Mouse (Mus musculus) forebrain, embryonic 13.5 days (tissue): ENCODE data around the gene Gm13285. TPM values are rescaled to one million over a fixed set of nuclear protein-coding genes. Genes with fewer than 3 reads are reported as not detected.
"Not testable (repeated sequence)": the region's sequence is repeated elsewhere in the genome, so short reads cannot be mapped to it uniquely, and the experiment has no call there.

Experiments
- ATAC-seq: fragments of 200-750 bp; cut with Nextera tagmentation; 2 replicates; pipeline ENCODE4 v1.8.0; 2017
- H3K27ac ChIP-seq: fragments of 300-500 bp; sonication (generic); 2 replicates; pipeline ENCODE4 v1.5.1; 2015; ENCODE audit warnings: inconsistent platforms, mild to moderate bottlenecking, moderate library complexity
- H3K27me3 ChIP-seq: fragments of 300-500 bp; sonication (generic); 2 replicates; pipeline ENCODE4 v1.6.1; 2015; ENCODE audit warnings: mild to moderate bottlenecking, inconsistent platforms
- H3K36me3 ChIP-seq: fragments of 300-500 bp; sonication (generic); 2 replicates; pipeline ENCODE4 v1.6.1; 2015; ENCODE audit warnings: mild to moderate bottlenecking, inconsistent platforms; ENCODE audit not compliant: poor library complexity, severe bottlenecking
- H3K4me1 ChIP-seq: fragments of 300-500 bp; sonication (generic); 2 replicates; pipeline ENCODE4 v1.6.1; 2015; ENCODE audit warnings: inconsistent platforms
- H3K4me2 ChIP-seq: fragments of 300-500 bp; sonication (generic); 2 replicates; pipeline ENCODE4 v1.6.1; 2015; ENCODE audit warnings: inconsistent platforms, mild to moderate bottlenecking, moderate library complexity
- H3K4me3 ChIP-seq: fragments of 300-500 bp; sonication (generic); 2 replicates; pipeline ENCODE4 v1.5.1; 2015; ENCODE audit warnings: mild to moderate bottlenecking, inconsistent platforms
- H3K9ac ChIP-seq: fragments of 300-500 bp; sonication (generic); 2 replicates; pipeline ENCODE4 v1.6.1; 2015; ENCODE audit warnings: mild to moderate bottlenecking, inconsistent platforms
- H3K9me3 ChIP-seq: fragments of 300-500 bp; sonication (generic); replicated peaks from 2 replicates; pipeline ENCODE4 v1.6.1; 2016; ENCODE audit warnings: inconsistent platforms
- WGBS: fragments of 180-500 bp; shearing (Covaris S2); methylation state at CpG from one replicate; pipeline ENCODE4 v1.1.7; 2015; 5-methylcytosine and 5-hydroxymethylcytosine counted together
- polyA plus RNA-seq: library from polyadenylated mRNA; unstranded; fragments of >200 nt; fragmentation: Nextera tagmentation; extraction: Ambion mirVana; gene quantifications from 2 replicates; pipeline ENCODE4 v1.2.1, GENCODE M21; 2015

Gene Gm13285
- polyA plus RNA-seq, 1 experiment from 2014 or later = not detected

DNA sequence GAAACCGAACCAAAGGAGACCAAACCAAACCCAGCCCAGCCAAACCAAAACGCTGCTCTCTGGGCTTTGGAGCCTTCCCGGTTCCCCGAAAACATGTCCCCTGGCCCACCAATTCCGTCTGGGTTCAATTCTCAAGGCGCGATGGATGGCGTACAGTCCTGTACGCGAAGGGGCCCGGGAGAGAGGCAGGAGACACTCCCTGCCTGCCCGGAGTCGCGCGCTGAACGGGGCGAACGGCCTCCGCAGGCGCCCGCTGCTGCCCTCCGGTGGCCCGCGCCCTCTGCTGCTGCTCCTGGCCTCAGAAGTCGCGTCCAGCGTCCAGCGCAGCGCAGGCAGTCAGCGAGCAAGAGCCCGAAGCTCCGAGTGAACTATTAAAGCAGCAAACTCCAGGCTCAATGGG is 25.9 kb upstream of the Gm13285 start, which contains the start of gene Gm13290:
Gene Gm13290, plus strand, starts transcription at position 301 of the 400 bp plus-strand sequence.
- H3K27me3 ChIP-seq, H3K4me2 ChIP-seq, ATAC-seq, H3K9me3 ChIP-seq, H3K36me3 ChIP-seq, H3K4me1 ChIP-seq, H3K27ac ChIP-seq, H3K4me3 ChIP-seq, H3K9ac ChIP-seq: not testable (repeated sequence)
- WGBS = no CpG with 5 or more reads among the region's 32 CpGs

DNA sequence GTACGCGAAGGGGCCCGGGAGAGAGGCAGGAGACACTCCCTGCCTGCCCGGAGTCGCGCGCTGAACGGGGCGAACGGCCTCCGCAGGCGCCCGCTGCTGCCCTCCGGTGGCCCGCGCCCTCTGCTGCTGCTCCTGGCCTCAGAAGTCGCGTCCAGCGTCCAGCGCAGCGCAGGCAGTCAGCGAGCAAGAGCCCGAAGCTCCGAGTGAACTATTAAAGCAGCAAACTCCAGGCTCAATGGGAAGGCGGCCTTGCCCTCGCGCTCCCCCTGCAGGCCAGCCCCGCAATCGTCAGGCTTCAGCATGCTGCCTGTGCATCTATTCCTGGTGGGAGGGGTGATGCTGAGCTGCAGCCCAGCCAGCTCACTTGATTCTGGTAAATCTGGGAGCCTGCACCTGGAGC is 22.8 kb upstream of the Gm13285 start, which contains the start of gene Gm13289:
Gene Gm13289, plus strand, starts transcription at position 301 of the 400 bp plus-strand sequence.
- not testable (repeated sequence) for H3K4me3 ChIP-seq, H3K9ac ChIP-seq, H3K4me2 ChIP-seq, H3K4me1 ChIP-seq, H3K36me3 ChIP-seq, ATAC-seq, H3K27me3 ChIP-seq, H3K9me3 ChIP-seq, H3K27ac ChIP-seq
- WGBS = no CpG with 5 or more reads among the region's 29 CpGs

DNA sequence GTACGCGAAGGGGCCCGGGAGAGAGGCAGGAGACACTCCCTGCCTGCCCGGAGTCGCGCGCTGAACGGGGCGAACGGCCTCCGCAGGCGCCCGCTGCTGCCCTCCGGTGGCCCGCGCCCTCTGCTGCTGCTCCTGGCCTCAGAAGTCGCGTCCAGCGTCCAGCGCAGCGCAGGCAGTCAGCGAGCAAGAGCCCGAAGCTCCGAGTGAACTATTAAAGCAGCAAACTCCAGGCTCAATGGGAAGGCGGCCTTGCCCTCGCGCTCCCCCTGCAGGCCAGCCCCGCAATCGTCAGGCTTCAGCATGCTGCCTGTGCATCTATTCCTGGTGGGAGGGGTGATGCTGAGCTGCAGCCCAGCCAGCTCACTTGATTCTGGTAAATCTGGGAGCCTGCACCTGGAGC is 19.9 kb upstream of the Gm13285 start, which contains the start of gene Gm13272:
Gene Gm13272, plus strand, starts transcription at position 301 of the 400 bp plus-strand sequence.
- not testable (repeated sequence) for H3K4me1 ChIP-seq, ATAC-seq
- WGBS = no CpG with 5 or more reads among the region's 29 CpGs

DNA sequence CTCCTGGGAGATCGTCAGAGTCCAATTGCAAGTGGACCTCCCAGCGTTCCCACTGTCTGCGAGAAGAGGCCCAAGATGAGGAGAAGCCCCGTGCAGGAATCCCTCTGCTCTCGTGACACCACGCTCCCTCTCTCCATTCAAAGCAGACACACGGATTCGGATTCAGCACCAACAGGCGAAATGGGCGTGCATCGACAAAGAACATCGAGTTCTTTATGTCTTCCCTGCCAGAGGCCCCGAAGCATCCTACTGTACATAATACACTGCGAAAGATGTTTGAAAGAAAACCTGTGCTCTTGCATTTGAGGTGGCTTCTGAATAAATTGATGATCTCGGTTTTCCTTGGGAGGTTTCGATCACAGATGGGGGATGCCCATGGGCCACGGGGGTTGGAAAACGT is 19.1 kb upstream of the Gm13285 start:
- 51% methylated on average over 15 of the region's 18 CpGs for WGBS
- H3K9ac ChIP-seq, H3K9me3 ChIP-seq, H3K27me3 ChIP-seq, H3K4me1 ChIP-seq, H3K27ac ChIP-seq, H3K36me3 ChIP-seq, H3K4me2 ChIP-seq, H3K4me3 ChIP-seq, ATAC-seq: not testable (repeated sequence)

More for the DNA sequence above, 19.9 kb upstream of the Gm13285 start, which contains the start of gene Gm13272:
- H3K27me3 ChIP-seq, H3K36me3 ChIP-seq, H3K27ac ChIP-seq, H3K4me2 ChIP-seq, H3K4me3 ChIP-seq, H3K9ac ChIP-seq, H3K9me3 ChIP-seq: not testable (repeated sequence)

DNA sequence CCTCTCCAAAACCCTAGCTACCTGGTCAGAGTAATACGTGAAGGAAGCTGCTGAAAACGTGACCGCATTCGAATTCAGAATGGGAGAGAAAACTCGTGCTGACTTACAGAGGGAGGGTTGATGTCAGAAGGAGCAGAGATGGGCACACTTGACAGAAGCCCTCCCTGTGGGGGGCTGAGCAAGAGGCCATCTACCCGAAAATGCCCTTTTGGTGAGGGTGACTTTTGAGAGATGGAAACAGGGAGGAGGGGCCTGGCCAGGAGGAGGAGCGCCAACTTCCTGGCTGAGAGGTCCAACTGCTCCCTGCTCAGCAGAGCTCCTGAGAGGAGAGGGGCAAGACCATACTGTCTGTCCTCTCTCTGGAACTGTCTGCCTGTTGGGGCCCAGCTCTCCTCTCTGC is 17.6 kb upstream of the Gm13285 start, which contains the start of gene Ifnz:
Gene Ifnz, plus strand, starts transcription at position 301 of the 400 bp plus-strand sequence.
- not testable (repeated sequence) for H3K9me3 ChIP-seq, H3K4me1 ChIP-seq, H3K4me3 ChIP-seq, H3K9ac ChIP-seq, H3K27ac ChIP-seq, ATAC-seq, H3K36me3 ChIP-seq, H3K27me3 ChIP-seq
- 26% methylated on average over 5 of the region's 7 CpGs for WGBS
- peak within 1 kb of the TSS; percentile 46 for H3K4me2 ChIP-seq

DNA sequence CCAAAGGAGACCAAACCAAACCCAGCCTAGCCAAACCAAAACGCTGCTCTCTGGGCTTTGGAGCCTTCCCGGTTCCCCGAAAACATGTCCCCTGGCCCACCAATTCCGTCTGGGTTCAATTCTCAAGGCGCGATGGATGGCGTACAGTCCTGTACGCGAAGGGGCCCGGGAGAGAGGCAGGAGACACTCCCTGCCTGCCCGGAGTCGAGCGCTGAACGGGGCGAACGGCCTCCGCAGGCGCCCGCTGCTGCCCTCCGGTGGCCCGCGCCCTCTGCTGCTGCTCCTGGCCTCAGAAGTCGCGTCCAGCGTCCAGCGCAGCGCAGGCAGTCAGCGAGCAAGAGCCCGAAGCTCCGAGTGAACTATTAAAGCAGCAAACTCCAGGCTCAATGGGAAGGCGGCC is 17.1 kb upstream of the Gm13285 start:
- 0% methylated on average over 5 of the region's 31 CpGs for WGBS
- not testable (repeated sequence) for H3K27me3 ChIP-seq, H3K9me3 ChIP-seq, H3K4me3 ChIP-seq, H3K27ac ChIP-seq, H3K4me1 ChIP-seq, H3K9ac ChIP-seq, ATAC-seq, H3K36me3 ChIP-seq
- peak overlapping the region; percentile 46 for H3K4me2 ChIP-seq

DNA sequence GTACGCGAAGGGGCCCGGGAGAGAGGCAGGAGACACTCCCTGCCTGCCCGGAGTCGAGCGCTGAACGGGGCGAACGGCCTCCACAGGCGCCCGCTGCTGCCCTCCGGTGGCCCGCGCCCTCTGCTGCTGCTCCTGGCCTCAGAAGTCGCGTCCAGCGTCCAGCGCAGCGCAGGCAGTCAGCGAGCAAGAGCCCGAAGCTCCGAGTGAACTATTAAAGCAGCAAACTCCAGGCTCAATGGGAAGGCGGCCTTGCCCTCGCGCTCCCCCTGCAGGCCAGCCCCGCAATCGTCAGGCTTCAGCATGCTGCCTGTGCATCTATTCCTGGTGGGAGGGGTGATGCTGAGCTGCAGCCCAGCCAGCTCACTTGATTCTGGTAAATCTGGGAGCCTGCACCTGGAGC is 14.1 kb upstream of the Gm13285 start, which contains the start of gene Gm13276:
Gene Gm13276, plus strand, starts transcription at position 301 of the 400 bp plus-strand sequence.
- H3K27me3 ChIP-seq, H3K4me2 ChIP-seq, H3K4me1 ChIP-seq, H3K36me3 ChIP-seq, H3K9me3 ChIP-seq, H3K27ac ChIP-seq, H3K9ac ChIP-seq, ATAC-seq, H3K4me3 ChIP-seq: not testable (repeated sequence)
- no CpG with 5 or more reads among the region's 27 CpGs for WGBS

DNA sequence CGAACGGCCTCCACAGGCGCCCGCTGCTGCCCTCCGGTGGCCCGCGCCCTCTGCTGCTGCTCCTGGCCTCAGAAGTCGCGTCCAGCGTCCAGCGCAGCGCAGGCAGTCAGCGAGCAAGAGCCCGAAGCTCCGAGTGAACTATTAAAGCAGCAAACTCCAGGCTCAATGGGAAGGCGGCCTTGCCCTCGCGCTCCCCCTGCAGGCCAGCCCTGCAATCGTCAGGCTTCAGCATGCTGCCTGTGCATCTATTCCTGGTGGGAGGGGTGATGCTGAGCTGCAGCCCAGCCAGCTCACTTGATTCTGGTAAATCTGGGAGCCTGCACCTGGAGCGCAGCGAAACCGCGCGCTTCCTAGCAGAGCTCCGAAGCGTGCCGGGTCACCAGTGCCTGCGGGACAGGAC is 11.1 kb upstream of the Gm13285 start, which contains the start of gene Gm13277:
Gene Gm13277, plus strand, starts transcription at position 231 of the 400 bp plus-strand sequence.
- 0% methylated on average over 3 of the region's 28 CpGs for WGBS
- H3K9me3 ChIP-seq, H3K36me3 ChIP-seq, H3K27me3 ChIP-seq, H3K4me3 ChIP-seq, H3K27ac ChIP-seq, H3K9ac ChIP-seq, ATAC-seq, H3K4me1 ChIP-seq, H3K4me2 ChIP-seq: not testable (repeated sequence)

DNA sequence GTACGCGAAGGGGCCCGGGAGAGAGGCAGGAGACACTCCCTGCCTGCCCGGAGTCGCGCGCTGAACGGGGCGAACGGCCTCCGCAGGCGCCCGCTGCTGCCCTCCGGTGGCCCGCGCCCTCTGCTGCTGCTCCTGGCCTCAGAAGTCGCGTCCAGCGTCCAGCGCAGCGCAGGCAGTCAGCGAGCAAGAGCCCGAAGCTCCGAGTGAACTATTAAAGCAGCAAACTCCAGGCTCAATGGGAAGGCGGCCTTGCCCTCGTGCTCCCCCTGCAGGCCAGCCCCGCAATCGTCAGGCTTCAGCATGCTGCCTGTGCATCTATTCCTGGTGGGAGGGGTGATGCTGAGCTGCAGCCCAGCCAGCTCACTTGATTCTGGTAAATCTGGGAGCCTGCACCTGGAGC is 8.2 kb upstream of the Gm13285 start, which contains the start of gene Gm13278:
Gene Gm13278, plus strand, starts transcription at position 301 of the 400 bp plus-strand sequence.
- not testable (repeated sequence) for H3K4me1 ChIP-seq, H3K36me3 ChIP-seq, H3K9me3 ChIP-seq, H3K27me3 ChIP-seq, H3K27ac ChIP-seq, ATAC-seq, H3K4me3 ChIP-seq, H3K9ac ChIP-seq, H3K4me2 ChIP-seq
- WGBS = no CpG with 5 or more reads among the region's 28 CpGs

DNA sequence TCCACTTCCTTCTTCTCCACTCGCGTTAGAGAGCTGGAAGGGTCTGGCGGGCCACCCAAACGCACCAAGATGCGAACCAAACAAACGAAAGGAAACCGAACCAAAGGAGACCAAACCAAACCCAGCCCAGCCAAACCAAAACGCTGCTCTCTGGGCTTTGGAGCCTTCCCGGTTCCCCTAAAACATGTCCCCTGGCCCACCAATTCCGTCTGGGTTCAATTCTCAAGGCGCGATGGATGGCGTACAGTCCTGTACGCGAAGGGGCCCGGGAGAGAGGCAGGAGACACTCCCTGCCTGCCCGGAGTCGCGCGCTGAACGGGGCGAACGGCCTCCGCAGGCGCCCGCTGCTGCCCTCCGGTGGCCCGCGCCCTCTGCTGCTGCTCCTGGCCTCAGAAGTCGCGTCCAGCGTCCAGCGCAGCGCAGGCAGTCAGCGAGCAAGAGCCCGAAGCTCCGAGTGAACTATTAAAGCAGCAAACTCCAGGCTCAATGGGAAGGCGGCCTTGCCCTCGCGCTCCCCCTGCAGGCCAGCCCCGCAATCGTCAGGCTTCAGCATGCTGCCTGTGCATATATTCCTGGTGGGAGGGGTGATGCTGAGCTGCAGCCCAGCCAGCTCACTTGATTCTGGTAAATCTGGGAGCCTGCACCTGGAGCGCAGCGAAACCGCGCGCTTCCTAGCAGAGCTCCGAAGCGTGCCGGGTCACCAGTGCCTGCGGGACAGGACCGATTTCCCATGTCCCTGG is 5.4 kb upstream of the Gm13285 start, which contains the start of gene Gm13275:
Gene Gm13275, plus strand, starts transcription at position 552 of the 740 bp plus-strand sequence.
- not testable (repeated sequence) for H3K27me3 ChIP-seq, H3K4me1 ChIP-seq, H3K36me3 ChIP-seq, H3K9me3 ChIP-seq, H3K4me2 ChIP-seq, H3K9ac ChIP-seq, H3K4me3 ChIP-seq, H3K27ac ChIP-seq, ATAC-seq
- 0% methylated on average over 13 of the region's 52 CpGs for WGBS

DNA sequence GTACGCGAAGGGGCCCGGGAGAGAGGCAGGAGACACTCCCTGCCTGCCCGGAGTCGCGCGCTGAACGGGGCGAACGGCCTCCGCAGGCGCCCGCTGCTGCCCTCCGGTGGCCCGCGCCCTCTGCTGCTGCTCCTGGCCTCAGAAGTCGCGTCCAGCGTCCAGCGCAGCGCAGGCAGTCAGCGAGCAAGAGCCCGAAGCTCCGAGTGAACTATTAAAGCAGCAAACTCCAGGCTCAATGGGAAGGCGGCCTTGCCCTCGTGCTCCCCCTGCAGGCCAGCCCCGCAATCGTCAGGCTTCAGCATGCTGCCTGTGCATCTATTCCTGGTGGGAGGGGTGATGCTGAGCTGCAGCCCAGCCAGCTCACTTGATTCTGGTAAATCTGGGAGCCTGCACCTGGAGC is 2.4 kb upstream of the Gm13285 start, which contains the start of gene Gm13279:
Gene Gm13279, plus strand, starts transcription at position 301 of the 400 bp plus-strand sequence.
- no CpG with 5 or more reads among the region's 28 CpGs for WGBS
- not testable (repeated sequence) for ATAC-seq, H3K9me3 ChIP-seq, H3K4me3 ChIP-seq, H3K36me3 ChIP-seq, H3K27ac ChIP-seq, H3K4me1 ChIP-seq, H3K27me3 ChIP-seq, H3K4me2 ChIP-seq, H3K9ac ChIP-seq

DNA sequence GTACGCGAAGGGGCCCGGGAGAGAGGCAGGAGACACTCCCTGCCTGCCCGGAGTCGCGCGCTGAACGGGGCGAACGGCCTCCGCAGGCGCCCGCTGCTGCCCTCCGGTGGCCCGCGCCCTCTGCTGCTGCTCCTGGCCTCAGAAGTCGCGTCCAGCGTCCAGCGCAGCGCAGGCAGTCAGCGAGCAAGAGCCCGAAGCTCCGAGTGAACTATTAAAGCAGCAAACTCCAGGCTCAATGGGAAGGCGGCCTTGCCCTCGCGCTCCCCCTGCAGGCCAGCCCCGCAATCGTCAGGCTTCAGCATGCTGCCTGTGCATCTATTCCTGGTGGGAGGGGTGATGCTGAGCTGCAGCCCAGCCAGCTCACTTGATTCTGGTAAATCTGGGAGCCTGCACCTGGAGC is 3.5 kb downstream of the Gm13285 start, which contains the start of gene Gm13287:
Gene Gm13287, plus strand, starts transcription at position 301 of the 400 bp plus-strand sequence.
- not testable (repeated sequence) for H3K27ac ChIP-seq, H3K4me2 ChIP-seq, H3K27me3 ChIP-seq, ATAC-seq, H3K36me3 ChIP-seq, H3K9me3 ChIP-seq, H3K9ac ChIP-seq, H3K4me3 ChIP-seq, H3K4me1 ChIP-seq
- no CpG with 5 or more reads among the region's 29 CpGs for WGBS
